Mouse (Mus musculus): ENCODE results near the gene Arsb.

- TF ChIP-seq CTCF (IDR thresholded peaks at IDR 0.05; ENCODE audit: extremely low read depth, insufficient read depth, low read length) (no peak), POLR2A (IDR thresholded peaks at IDR 0.05; ENCODE audit: extremely low read depth, insufficient read depth, low read length) (no peak)
Measured at GRCm38 (mm10) chr13:93853767-93854166, 82.3 kb downstream of the Arsb start.
